Mouse (Mus musculus): ENCODE data around the gene Prss48.

DNA sequence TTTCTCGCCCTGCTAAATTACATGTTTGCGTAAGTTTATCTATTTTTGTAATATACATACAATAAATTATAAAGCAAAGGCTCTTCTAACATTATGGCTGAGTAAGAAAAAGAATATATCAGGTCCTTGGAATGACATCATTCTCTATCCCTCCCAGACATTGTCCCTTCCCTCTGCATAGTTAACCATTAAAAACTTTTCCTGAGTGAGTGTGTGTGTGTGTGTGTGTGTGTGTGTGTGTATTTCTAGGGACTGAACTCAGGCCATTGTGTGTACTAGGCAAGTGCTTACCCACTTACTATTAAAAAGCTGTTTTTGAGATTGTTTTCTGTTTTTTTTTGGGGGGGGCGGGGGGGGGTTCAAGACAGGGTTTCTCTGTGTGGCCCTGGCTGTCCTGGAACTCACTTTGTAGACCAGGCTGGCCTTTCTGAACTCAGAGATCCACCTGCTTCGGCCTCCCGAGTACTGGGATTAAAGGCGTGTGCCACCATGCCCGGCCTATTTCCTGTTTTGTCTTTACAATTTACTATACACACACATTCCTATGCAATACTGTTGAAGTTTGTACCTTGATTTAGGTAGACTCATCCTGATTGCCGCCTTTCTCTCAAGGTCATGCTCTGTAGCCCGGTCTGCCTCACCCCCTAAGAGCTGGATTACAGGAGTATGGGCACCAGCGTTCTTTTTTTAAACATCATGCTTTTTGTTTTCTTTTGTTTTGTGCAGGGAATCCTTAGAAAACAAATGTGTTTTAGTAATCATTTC, 28.7 kb downstream of the Prss48 start:
- TF ChIP-seq POLR2A (IDR thresholded peaks at IDR 0.05; ENCODE audit: insufficient read length, low read depth) = no peak
- no peak for TF ChIP-seq POLR2AphosphoS2 (IDR thresholded peaks at IDR 0.05; ENCODE audit: insufficient read length, low read depth)
- no peak for TF ChIP-seq MAX (IDR thresholded peaks at IDR 0.05; ENCODE audit: low read depth)
- no peak for TF ChIP-seq CEBPB (IDR thresholded peaks at IDR 0.05; ENCODE audit: insufficient read depth, poor library complexity, severe bottlenecking)
- TF ChIP-seq USF1 (IDR thresholded peaks at IDR 0.05; ENCODE audit: low read depth) = no peak
- no peak for TF ChIP-seq MYOD1 (IDR thresholded peaks at IDR 0.05; ENCODE audit: control insufficient read depth in 1 of 3, insufficient read length in 2 of 3, low read depth in 2 of 3)
- TF ChIP-seq TCF12 (IDR thresholded peaks at IDR 0.05; ENCODE audit: insufficient read depth, poor library complexity, severe bottlenecking) = no peak
- TF ChIP-seq E2F4 (IDR thresholded peaks at IDR 0.05; ENCODE audit: insufficient read depth) = no peak
- no peak for TF ChIP-seq MYOG (IDR thresholded peaks at IDR 0.05; ENCODE audit: control insufficient read depth in 1 of 3, insufficient read depth in 1 of 3, insufficient read length in 2 of 3, low read depth in 2 of 3)
- no peak for TF ChIP-seq SRF (IDR thresholded peaks at IDR 0.05; ENCODE audit: control insufficient read depth, insufficient read length, low read depth)
- no peak for TF ChIP-seq TCF3 (IDR thresholded peaks at IDR 0.05; ENCODE audit: insufficient read length, low read depth)

Measured in myocyte (in vitro differentiated cells).